Mouse (Mus musculus): ENCODE measurements around the gene Zfp867. TPM values are rescaled to one million over a fixed set of nuclear protein-coding genes. Genes with fewer than 3 reads are reported as not detected.

The Zfp867 gene
- total and polyA plus RNA-seq, 2 experiments, result 0.39 to 4.1 TPM

- H3K4me1 ChIP-seq (ENCODE audit: control insufficient read depth, insufficient read depth, low read length), result peaks cover 6% of the 10 kb centered on the region; the same call in 1 of the 2 replicates
- TF ChIP-seq CTCF (IDR thresholded peaks at IDR 0.05; ENCODE audit: low read depth, low read length) (no peak), POLR2A (IDR thresholded peaks at IDR 0.05; ENCODE audit: extremely low read depth, insufficient read depth, low read length) (no peak)
- peak overlapping the region; percentile 95 for H3K9ac ChIP-seq (ENCODE audit: low read depth, low read length)
- H3K27me3 ChIP-seq (ENCODE audit: control insufficient read depth, insufficient read depth, low read length), result no peaks in the 10 kb centered on the region
- H3K36me3 ChIP-seq (ENCODE audit: control insufficient read depth, insufficient read depth, low read length), result peaks cover 20% of the 10 kb centered on the region
- H3K79me2 ChIP-seq (ENCODE audit: control insufficient read depth, insufficient read depth, low read length), result no peaks in the 10 kb centered on the region
- peak overlapping the region; percentile 50 for H3K27ac ChIP-seq (replicated peaks; ENCODE audit: insufficient read depth, low read depth, low read length)
- peak; percentile 40 for DNase-seq (ENCODE audit: extremely low read depth, low read depth, low spot score)
- 2% methylated on average over 21 of the region's 21 CpGs for WGBS
- H3K4me3 ChIP-seq (ENCODE audit: insufficient read depth, low read depth, low read length), result peak overlapping the region; percentile 68
Observed at GRCm38 (mm10) chr11:59505351-59505838, 33.1 kb upstream of the Zfp867 start.

GRCm38 (mm10) chr11:59501978-59502700 is 29.9 kb upstream of the Zfp867 start:
- TF ChIP-seq POLR2A (IDR thresholded peaks at IDR 0.05; ENCODE audit: extremely low read depth, insufficient read depth, low read length) (no peak), CTCF (IDR thresholded peaks at IDR 0.05; ENCODE audit: low read depth, low read length) (no peak)
- peaks cover 42% of the 10 kb centered on the region for H3K36me3 ChIP-seq (ENCODE audit: control insufficient read depth, insufficient read depth, low read length)
- H3K27ac ChIP-seq (replicated peaks; ENCODE audit: insufficient read depth, low read depth, low read length), result no peak overlapping the region
- H3K9ac ChIP-seq (ENCODE audit: low read depth, low read length), result no peak overlapping the region
- no peak for DNase-seq (ENCODE audit: extremely low read depth, low read depth, low spot score)
- peaks cover 6% of the 10 kb centered on the region; the same call in 1 of the 2 replicates for H3K4me1 ChIP-seq (ENCODE audit: control insufficient read depth, insufficient read depth, low read length)
- WGBS, result 96% methylated on average over 5 of the region's 5 CpGs
- no peaks in the 10 kb centered on the region for H3K27me3 ChIP-seq (ENCODE audit: control insufficient read depth, insufficient read depth, low read length)
- no peak overlapping the region for H3K4me3 ChIP-seq (ENCODE audit: insufficient read depth, low read depth, low read length)
- no peaks in the 10 kb centered on the region for H3K79me2 ChIP-seq (ENCODE audit: control insufficient read depth, insufficient read depth, low read length)

- 94% methylated on average over 7 of the region's 7 CpGs for WGBS
Observed at GRCm38 (mm10) chr11:59497747-59498146, 25.5 kb upstream of the Zfp867 start.

GRCm38 (mm10) chr11:59496672-59497310 is 24.5 kb upstream of the Zfp867 start:
- 75% methylated on average over 6 of the region's 6 CpGs for WGBS
- no peak overlapping the region for H3K27ac ChIP-seq (replicated peaks; ENCODE audit: insufficient read depth, low read depth, low read length)
- no peaks in the 10 kb centered on the region for H3K4me1 ChIP-seq (ENCODE audit: control insufficient read depth, insufficient read depth, low read length)
- no peak overlapping the region for H3K9ac ChIP-seq (ENCODE audit: low read depth, low read length)
- H3K36me3 ChIP-seq (ENCODE audit: control insufficient read depth, insufficient read depth, low read length), result peaks cover 46% of the 10 kb centered on the region
- TF ChIP-seq CTCF (IDR thresholded peaks at IDR 0.05; ENCODE audit: low read depth, low read length) (no peak), POLR2A (IDR thresholded peaks at IDR 0.05; ENCODE audit: extremely low read depth, insufficient read depth, low read length) (no peak)
- H3K27me3 ChIP-seq (ENCODE audit: control insufficient read depth, insufficient read depth, low read length), result no peaks in the 10 kb centered on the region
- no peak for DNase-seq (ENCODE audit: extremely low read depth, low read depth, low spot score)
- no peak overlapping the region for H3K4me3 ChIP-seq (ENCODE audit: insufficient read depth, low read depth, low read length)
- H3K79me2 ChIP-seq (ENCODE audit: control insufficient read depth, insufficient read depth, low read length), result no peaks in the 10 kb centered on the region

More at GRCm38 (mm10) chr11:59497747-59498146, 25.5 kb upstream of the Zfp867 start:
- H3K4me3 ChIP-seq (ENCODE audit: insufficient read depth, low read depth, low read length), result no peak overlapping the region
- no peak overlapping the region for H3K9ac ChIP-seq (ENCODE audit: low read depth, low read length)
- DNase-seq (ENCODE audit: extremely low read depth, low read depth, low spot score), result no peak
- H3K27me3 ChIP-seq (ENCODE audit: control insufficient read depth, insufficient read depth, low read length), result no peaks in the 10 kb centered on the region
- no peaks in the 10 kb centered on the region for H3K79me2 ChIP-seq (ENCODE audit: control insufficient read depth, insufficient read depth, low read length)
- H3K36me3 ChIP-seq (ENCODE audit: control insufficient read depth, insufficient read depth, low read length), result peaks cover 47% of the 10 kb centered on the region
- H3K4me1 ChIP-seq (ENCODE audit: control insufficient read depth, insufficient read depth, low read length), result no peaks in the 10 kb centered on the region
- TF ChIP-seq CTCF (IDR thresholded peaks at IDR 0.05; ENCODE audit: low read depth, low read length) (no peak; the same call in 1 of the 2 replicates), POLR2A (IDR thresholded peaks at IDR 0.05; ENCODE audit: extremely low read depth, insufficient read depth, low read length) (no peak)
- H3K27ac ChIP-seq (replicated peaks; ENCODE audit: insufficient read depth, low read depth, low read length), result no peak overlapping the region

GRCm38 (mm10) chr11:59486222-59486621 is 13.9 kb upstream of the Zfp867 start:
- no peaks in the 10 kb centered on the region for H3K79me2 ChIP-seq (ENCODE audit: control insufficient read depth, insufficient read depth, low read length)
- H3K27ac ChIP-seq (replicated peaks; ENCODE audit: insufficient read depth, low read depth, low read length), result no peak overlapping the region
- H3K36me3 ChIP-seq (ENCODE audit: control insufficient read depth, insufficient read depth, low read length), result peaks cover 20% of the 10 kb centered on the region
- DNase-seq (ENCODE audit: extremely low read depth, low read depth, low spot score), result no peak
- no peaks in the 10 kb centered on the region for H3K27me3 ChIP-seq (ENCODE audit: control insufficient read depth, insufficient read depth, low read length)
- no peaks in the 10 kb centered on the region for H3K4me1 ChIP-seq (ENCODE audit: control insufficient read depth, insufficient read depth, low read length)
- H3K4me3 ChIP-seq (ENCODE audit: insufficient read depth, low read depth, low read length), result no peak overlapping the region
- no peak overlapping the region for H3K9ac ChIP-seq (ENCODE audit: low read depth, low read length)
- WGBS, result 88% methylated on average over 8 of the region's 8 CpGs
- TF ChIP-seq CTCF (IDR thresholded peaks at IDR 0.05; ENCODE audit: low read depth, low read length) (no peak), POLR2A (IDR thresholded peaks at IDR 0.05; ENCODE audit: extremely low read depth, insufficient read depth, low read length) (no peak)

Measured in liver, adult 2 months (tissue).